Mouse (Mus musculus): Measurements from ENCODE around the gene Ccdc148. TPM values are rescaled to one million over a fixed set of nuclear protein-coding genes. Genes with fewer than 3 reads are reported as not detected.

Gene Ccdc148
- total and polyA plus RNA-seq, 2 experiments from 2014 or later: 0.46 to 0.56 TPM

DNA sequence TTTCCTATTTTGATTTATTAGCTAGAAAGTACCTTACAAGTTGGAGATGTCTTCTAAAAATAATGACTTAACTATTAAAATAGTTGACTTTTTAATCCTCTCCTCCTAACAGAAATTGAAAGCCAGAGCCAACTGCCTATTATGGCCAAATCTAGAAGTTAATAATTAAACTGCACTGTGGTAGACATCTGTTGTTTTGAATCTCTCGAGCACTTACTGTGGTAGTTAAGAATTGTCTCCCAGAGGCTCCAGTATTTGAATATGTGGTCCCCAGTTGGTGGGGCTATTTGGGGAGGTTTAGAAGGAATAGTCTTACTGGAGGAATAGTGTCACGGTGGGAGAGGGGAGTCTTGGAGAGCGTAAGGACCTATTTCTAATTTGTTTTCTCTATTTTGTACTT is 319.5 kb downstream of the Ccdc148 start:
- 84% methylated on average over 3 of the region's 3 CpGs for WGBS
- H3K27me3 ChIP-seq (ENCODE audit: control insufficient read depth, insufficient read depth, low read length): no peaks in the 10 kb centered on the region
- H3K4me1 ChIP-seq (ENCODE audit: control insufficient read depth, insufficient read depth): no peaks in the 10 kb centered on the region
- TF ChIP-seq EP300 (IDR thresholded peaks at IDR 0.05; ENCODE audit: low read depth) (no peak), CTCF (IDR thresholded peaks at IDR 0.05; ENCODE audit: low read depth) (no peak)
- H3K4me3 ChIP-seq (ENCODE audit: low read depth, low read length): no peak overlapping the region
- H3K27ac ChIP-seq (ENCODE audit: low read depth): no peak overlapping the region
- no peaks in the 10 kb centered on the region for H3K9me3 ChIP-seq (replicated peaks; ENCODE audit: control insufficient read depth, low read length)
- ATAC-seq (ENCODE audit: insufficient read depth, low read depth): no peak
- H3K36me3 ChIP-seq (replicated peaks; ENCODE audit: control insufficient read depth, insufficient read depth, low read length): no peaks in the 10 kb centered on the region
- no peak overlapping the region for H3K9ac ChIP-seq (replicated peaks; ENCODE audit: low read depth, low read length)
- no peak for DNase-seq (ENCODE audit: low spot score)
- no peak overlapping the region for H3K4me2 ChIP-seq (ENCODE audit: low read depth, low read length)

DNA sequence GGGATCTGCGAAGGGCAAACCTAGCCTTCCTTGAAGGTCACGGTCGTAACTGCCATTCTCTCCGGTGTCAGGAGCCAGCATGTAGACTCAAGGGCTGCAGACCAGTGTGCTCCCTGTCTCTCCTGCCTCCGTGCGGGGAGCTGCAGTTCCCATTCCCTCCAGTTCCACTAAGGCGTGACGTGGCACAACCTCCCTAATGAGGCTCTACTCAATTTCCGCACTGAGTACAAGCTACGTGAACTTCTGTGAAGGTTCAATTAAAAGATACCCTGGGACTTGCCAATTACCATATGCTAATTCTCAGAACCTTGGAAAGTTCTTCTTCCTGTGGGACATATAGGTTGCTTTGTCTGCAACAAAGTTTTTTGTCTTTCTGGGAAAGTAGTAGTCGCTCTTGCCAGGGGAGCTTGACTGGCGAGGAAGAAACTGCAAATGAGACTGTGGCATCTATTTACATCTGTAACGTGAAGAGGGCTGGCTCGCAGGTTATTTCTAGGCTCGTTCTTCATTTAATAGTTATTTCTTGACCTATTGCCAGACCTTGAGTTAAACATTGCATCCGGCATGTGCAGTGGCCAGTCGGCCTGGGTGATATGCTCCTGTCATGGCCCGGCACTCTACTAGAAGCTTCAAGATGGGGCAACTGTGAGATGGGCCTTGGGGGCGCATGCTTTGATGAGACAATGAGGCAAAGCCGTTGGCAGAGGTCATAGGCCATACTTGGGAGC is 328.1 kb downstream of the Ccdc148 start:
- Histone ChIP-seq H3K9ac (replicated peaks; ENCODE audit: low read depth, low read length) (no peak overlapping the region), H3K27ac (ENCODE audit: low read depth) (no peak overlapping the region), H3K27me3 (ENCODE audit: control insufficient read depth, insufficient read depth, low read length) (no peaks in the 10 kb centered on the region), H3K4me3 (ENCODE audit: low read depth, low read length) (no peak overlapping the region), H3K9me3 (replicated peaks; ENCODE audit: control insufficient read depth, low read length) (no peaks in the 10 kb centered on the region), H3K36me3 (replicated peaks; ENCODE audit: control insufficient read depth, insufficient read depth, low read length) (no peaks in the 10 kb centered on the region), H3K4me2 (ENCODE audit: low read depth, low read length) (no peak overlapping the region), H3K4me1 (ENCODE audit: control insufficient read depth, insufficient read depth) (no peaks in the 10 kb centered on the region)
- no peak for TF ChIP-seq CTCF (IDR thresholded peaks at IDR 0.05; ENCODE audit: low read depth)
- TF ChIP-seq EP300 (IDR thresholded peaks at IDR 0.05; ENCODE audit: low read depth): no peak
- 78% methylated on average over 20 of the region's 20 CpGs for WGBS
- ATAC-seq (ENCODE audit: insufficient read depth, low read depth) (no peak), DNase-seq (ENCODE audit: low spot score) (no peak)

DNA sequence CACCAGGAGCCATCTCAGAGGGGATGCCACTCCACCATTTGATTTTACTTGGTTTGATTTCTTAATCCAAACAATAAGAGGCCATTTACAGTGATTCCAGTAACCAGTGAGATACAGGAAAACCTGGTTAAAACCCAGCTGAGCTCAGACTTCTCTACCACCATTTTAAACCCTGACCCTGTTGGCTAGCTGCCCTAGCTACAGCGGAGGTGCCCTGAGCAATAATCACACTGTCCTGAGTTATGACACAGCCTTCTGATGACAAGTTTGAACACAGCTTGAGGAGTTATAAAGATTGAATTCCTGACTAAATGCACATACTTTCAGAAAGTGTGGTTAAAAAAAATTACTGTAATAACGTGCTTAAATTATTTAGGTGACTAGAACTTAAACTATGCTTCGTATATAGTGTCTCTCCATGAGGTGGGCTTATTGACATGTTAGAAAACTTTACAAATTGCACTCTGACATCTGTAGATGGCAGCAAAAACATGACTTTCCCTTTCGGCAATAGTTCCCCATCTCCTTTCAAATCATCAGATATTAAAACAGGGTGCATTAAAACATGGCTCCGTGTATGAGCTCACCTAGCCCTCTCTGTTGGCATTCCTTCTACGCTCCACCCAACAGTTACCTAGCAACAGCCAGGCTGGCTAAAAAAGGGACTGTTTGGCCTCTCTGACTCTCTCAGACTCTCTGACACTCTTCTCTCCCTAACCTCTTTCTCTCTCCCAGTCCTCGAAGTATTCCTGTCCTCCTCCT is 330.3 kb downstream of the Ccdc148 start:
- Histone ChIP-seq H3K9ac (replicated peaks; ENCODE audit: low read depth, low read length) (no peak overlapping the region), H3K27me3 (ENCODE audit: control insufficient read depth, insufficient read depth, low read length) (no peaks in the 10 kb centered on the region), H3K4me2 (ENCODE audit: low read depth, low read length) (no peak overlapping the region), H3K9me3 (replicated peaks; ENCODE audit: control insufficient read depth, low read length) (no peaks in the 10 kb centered on the region), H3K27ac (ENCODE audit: low read depth) (no peak overlapping the region), H3K4me1 (ENCODE audit: control insufficient read depth, insufficient read depth) (no peaks in the 10 kb centered on the region), H3K4me3 (ENCODE audit: low read depth, low read length) (no peak overlapping the region), H3K36me3 (replicated peaks; ENCODE audit: control insufficient read depth, insufficient read depth, low read length) (no peaks in the 10 kb centered on the region)
- WGBS: 41% methylated on average over 7 of the region's 7 CpGs
- ATAC-seq (ENCODE audit: insufficient read depth, low read depth) (peak; percentile 49; the same call in 1 of the 2 replicates), DNase-seq (ENCODE audit: low spot score) (peak; percentile 10)
- TF ChIP-seq EP300 (IDR thresholded peaks at IDR 0.05; ENCODE audit: low read depth): no peak
- peak; percentile 39; the same call in 1 of the 2 replicates for TF ChIP-seq CTCF (IDR thresholded peaks at IDR 0.05; ENCODE audit: low read depth)

DNA sequence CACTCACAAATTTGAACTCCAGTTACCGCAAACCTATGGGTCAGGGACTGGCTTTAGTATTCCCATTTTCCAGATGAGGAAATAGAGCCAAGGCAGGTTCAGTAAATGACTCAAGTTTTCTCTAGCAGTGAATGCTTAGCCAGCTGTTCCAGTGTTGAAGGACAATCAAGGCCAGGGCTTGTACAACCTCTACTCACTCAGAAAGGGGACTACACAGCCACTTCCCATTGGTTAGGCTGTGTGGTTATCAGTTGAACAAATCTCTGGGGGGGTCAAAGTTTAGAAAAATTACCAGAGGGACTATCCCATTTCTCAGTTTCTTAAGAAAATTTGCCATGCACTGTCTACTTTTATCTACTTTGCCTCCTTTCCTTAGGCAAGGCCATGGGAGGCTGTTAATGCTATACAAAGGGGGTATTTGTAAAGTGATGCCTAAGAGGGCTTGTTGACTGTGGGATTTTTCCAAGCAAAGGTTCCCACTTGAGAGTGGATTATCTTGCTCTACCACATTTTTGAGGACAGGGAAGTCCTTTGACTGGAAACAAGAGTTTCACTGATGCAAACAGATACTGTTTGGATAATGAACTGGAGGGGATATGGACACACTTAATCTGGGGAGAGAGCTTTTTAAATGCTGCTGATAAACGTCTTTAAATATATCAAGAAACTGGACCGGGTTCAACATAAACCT is 331.4 kb downstream of the Ccdc148 start:
- Histone ChIP-seq H3K27ac (ENCODE audit: low read depth) (no peak overlapping the region), H3K4me1 (ENCODE audit: control insufficient read depth, insufficient read depth) (no peaks in the 10 kb centered on the region), H3K9me3 (replicated peaks; ENCODE audit: control insufficient read depth, low read length) (no peaks in the 10 kb centered on the region), H3K9ac (replicated peaks; ENCODE audit: low read depth, low read length) (no peak overlapping the region), H3K36me3 (replicated peaks; ENCODE audit: control insufficient read depth, insufficient read depth, low read length) (no peaks in the 10 kb centered on the region), H3K27me3 (ENCODE audit: control insufficient read depth, insufficient read depth, low read length) (no peaks in the 10 kb centered on the region), H3K4me3 (ENCODE audit: low read depth, low read length) (no peak overlapping the region), H3K4me2 (ENCODE audit: low read depth, low read length) (no peak overlapping the region)
- ATAC-seq (ENCODE audit: insufficient read depth, low read depth): no peak
- WGBS: 77% methylated on average over 3 of the region's 3 CpGs
- no peak for DNase-seq (ENCODE audit: low spot score)
- TF ChIP-seq CTCF (IDR thresholded peaks at IDR 0.05; ENCODE audit: low read depth) (no peak), EP300 (IDR thresholded peaks at IDR 0.05; ENCODE audit: low read depth) (no peak)

DNA sequence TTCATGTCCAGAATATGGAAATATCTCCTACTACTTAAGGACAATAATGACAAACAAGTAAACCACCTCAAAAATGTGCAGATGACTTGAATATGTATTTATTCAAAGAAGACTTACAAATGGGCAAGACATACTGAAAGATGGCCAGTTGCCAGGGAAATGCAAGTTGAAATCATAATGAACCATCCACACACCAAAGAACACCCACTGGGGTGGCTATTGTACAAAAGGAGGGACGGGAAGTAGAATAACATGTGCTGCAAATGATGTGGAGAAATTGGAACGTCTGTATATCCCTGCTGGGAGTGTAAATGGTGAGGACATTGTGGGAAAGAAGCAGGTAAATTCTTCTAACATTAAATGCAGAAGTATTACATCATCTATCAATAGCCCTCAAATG is 347.5 kb downstream of the Ccdc148 start:
- Histone ChIP-seq H3K9me3 (replicated peaks; ENCODE audit: control insufficient read depth, low read length) (no peaks in the 10 kb centered on the region), H3K9ac (replicated peaks; ENCODE audit: low read depth, low read length) (no peak overlapping the region), H3K4me2 (ENCODE audit: low read depth, low read length) (no peak overlapping the region), H3K4me3 (ENCODE audit: low read depth, low read length) (no peak overlapping the region), H3K36me3 (replicated peaks; ENCODE audit: control insufficient read depth, insufficient read depth, low read length) (no peaks in the 10 kb centered on the region), H3K27me3 (ENCODE audit: control insufficient read depth, insufficient read depth, low read length) (no peaks in the 10 kb centered on the region), H3K4me1 (ENCODE audit: control insufficient read depth, insufficient read depth) (no peaks in the 10 kb centered on the region), H3K27ac (ENCODE audit: low read depth) (no peak overlapping the region)
- no peak for DNase-seq (ENCODE audit: low spot score)
- 50% methylated on average over 2 of the region's 2 CpGs for WGBS
- no peak for ATAC-seq (ENCODE audit: insufficient read depth, low read depth)
- TF ChIP-seq EP300 (IDR thresholded peaks at IDR 0.05; ENCODE audit: low read depth) (no peak), CTCF (IDR thresholded peaks at IDR 0.05; ENCODE audit: low read depth) (no peak)
